Mouse (Mus musculus): ENCODE data around the gene Ctse. TPM values are rescaled to one million over a fixed set of nuclear protein-coding genes. Genes with fewer than 3 reads are reported as not detected.

The Ctse gene
- polyA plus RNA-seq (2014; fragmentation: Nextera tagmentation; extraction: Ambion mirVana) = 0.15 TPM in 1 of 2 replicates, not detected in the other

DNA sequence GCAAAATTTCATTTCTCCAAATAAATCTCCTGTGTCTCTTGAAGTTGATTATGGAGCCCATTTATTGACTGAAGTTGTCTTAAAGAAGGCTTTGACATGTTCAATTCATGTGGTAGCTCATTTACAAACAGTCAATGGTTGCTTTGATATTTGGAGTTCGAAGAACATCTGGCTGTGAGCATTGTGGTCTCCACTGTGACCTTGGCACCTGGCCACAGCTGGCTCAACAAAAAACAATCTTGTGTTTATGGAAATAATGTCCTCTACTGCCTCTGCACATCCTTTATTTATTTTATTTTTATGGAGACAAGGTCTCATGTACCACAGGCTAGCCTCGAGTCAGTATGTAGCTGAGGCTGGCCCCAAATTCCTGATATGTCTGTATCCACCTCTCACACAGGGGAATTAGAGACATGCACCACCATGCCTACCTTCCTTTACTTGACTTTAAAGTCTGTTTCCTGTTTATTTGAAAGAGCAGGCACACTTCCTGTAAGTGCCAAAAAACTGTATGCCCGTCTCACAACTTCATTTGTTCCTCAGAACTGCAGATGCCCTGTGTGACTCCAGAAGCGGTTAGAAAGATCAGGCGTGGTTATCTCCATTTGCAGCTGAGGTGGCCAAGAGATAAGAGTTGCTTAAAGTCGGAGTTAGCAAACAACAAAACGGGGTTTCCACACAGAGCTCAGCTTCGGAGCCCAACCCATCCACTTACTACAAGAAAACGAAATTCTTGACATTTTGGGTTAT lies at the start of gene Ctse:
Gene Ctse, plus strand, starts transcription at position 516 of the 750 bp plus-strand sequence.
- no peaks in the 10 kb centered on the region for H3K27me3 ChIP-seq (ENCODE audit: control insufficient read depth, insufficient read depth, low read length)
- no peak within 1 kb of the TSS for H3K9ac ChIP-seq (ENCODE audit: low read length)
- ATAC-seq (ENCODE audit: insufficient number of reproducible peaks, insufficient read depth, low FRiP score, low read depth) = no peak
- H3K4me1 ChIP-seq (ENCODE audit: control insufficient read depth in 2 of 2, insufficient read depth in 2 of 2, low read length in 2 of 2) = no peaks in the 10 kb centered on the region
- no peak within 1 kb of the TSS for H3K27ac ChIP-seq (replicated peaks in 1 of 2; ENCODE audit: control insufficient read depth in 1 of 2, insufficient read depth in 1 of 2, low read depth in 2 of 2, low read length in 2 of 2)
- H3K4me2 ChIP-seq (ENCODE audit: low read length) = no peak within 1 kb of the TSS
- H3K36me3 ChIP-seq (ENCODE audit: control insufficient read depth, insufficient read depth, low read length) = no peaks in the 10 kb centered on the region
- no peaks in the 10 kb centered on the region for H3K9me3 ChIP-seq (ENCODE audit: control insufficient read depth, low read length)
- 47% methylated on average over 9 of the region's 9 CpGs for WGBS
- H3K4me3 ChIP-seq (ENCODE audit: control insufficient read depth in 1 of 2, insufficient read depth in 1 of 2, low read depth in 1 of 2, low read length in 2 of 2) = no peak within 1 kb of the TSS

DNA sequence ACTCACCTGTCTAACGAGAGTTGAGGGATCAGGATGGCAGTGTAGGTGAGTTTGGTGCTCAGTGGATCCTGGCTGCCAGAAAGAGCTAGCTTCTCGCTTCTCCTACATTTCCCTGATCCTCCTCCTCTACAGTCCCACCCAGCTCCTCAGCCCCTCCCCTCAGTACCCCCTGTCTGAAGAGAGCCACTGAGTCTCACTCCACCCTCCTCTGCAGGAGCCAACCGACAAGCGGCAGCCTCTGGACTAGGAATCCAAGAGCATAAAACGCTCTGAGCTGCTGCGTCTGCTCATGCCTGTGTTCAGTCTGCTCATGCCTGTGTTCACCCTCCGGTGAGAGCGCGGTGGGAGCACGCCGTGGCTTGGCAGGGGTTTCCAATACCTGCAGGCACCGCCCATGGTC lies 39.2 kb upstream of the Ctse start, which contains the start of gene Avpr1b:
Gene Avpr1b, plus strand, starts transcription at position 335 of the 400 bp plus-strand sequence.
- Histone ChIP-seq H3K4me1 (ENCODE audit: control insufficient read depth in 2 of 2, insufficient read depth in 2 of 2, low read length in 2 of 2) (no peaks in the 10 kb centered on the region; a peak in 1 of 4 replicates), H3K4me2 (ENCODE audit: low read length) (peak within 1 kb of the TSS; percentile 11), H3K9ac (ENCODE audit: low read length) (no peak within 1 kb of the TSS), H3K36me3 (ENCODE audit: control insufficient read depth, insufficient read depth, low read length) (no peaks in the 10 kb centered on the region), H3K27me3 (ENCODE audit: control insufficient read depth, insufficient read depth, low read length) (peaks cover 19% of the 10 kb centered on the region), H3K9me3 (ENCODE audit: control insufficient read depth, low read length) (no peaks in the 10 kb centered on the region), H3K27ac (replicated peaks in 1 of 2; ENCODE audit: control insufficient read depth in 1 of 2, insufficient read depth in 1 of 2, low read depth in 2 of 2, low read length in 2 of 2) (no peak within 1 kb of the TSS), H3K4me3 (ENCODE audit: control insufficient read depth in 1 of 2, insufficient read depth in 1 of 2, low read depth in 1 of 2, low read length in 2 of 2) (no peak within 1 kb of the TSS)
- ATAC-seq (ENCODE audit: insufficient number of reproducible peaks, insufficient read depth, low FRiP score, low read depth) = no peak
- 21% methylated on average over 12 of the region's 12 CpGs for WGBS

DNA sequence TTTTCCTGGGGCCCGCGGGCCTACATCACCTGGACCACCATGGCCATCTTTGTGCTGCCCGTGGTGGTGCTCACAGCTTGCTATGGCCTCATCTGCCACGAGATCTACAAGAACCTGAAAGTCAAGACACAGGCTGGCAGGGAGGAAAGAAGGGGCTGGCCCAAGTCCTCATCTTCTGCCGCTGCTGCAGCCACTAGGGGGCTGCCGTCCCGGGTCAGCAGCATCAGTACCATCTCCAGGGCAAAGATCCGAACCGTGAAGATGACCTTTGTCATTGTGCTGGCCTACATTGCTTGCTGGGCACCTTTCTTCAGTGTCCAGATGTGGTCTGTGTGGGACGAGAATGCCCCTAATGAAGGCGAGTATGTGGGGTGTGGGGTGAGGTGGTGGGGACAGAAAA lies 37.8 kb upstream of the Ctse start:
- no peaks in the 10 kb centered on the region for H3K36me3 ChIP-seq (ENCODE audit: control insufficient read depth, insufficient read depth, low read length)
- H3K4me1 ChIP-seq (ENCODE audit: control insufficient read depth in 2 of 2, insufficient read depth in 2 of 2, low read length in 2 of 2) = no peaks in the 10 kb centered on the region; a peak in 1 of 4 replicates
- WGBS = 26% methylated on average over 11 of the region's 11 CpGs
- H3K9me3 ChIP-seq (ENCODE audit: control insufficient read depth, low read length) = no peaks in the 10 kb centered on the region
- no peak overlapping the region for H3K9ac ChIP-seq (ENCODE audit: low read length)
- no peak overlapping the region for H3K4me3 ChIP-seq (ENCODE audit: control insufficient read depth in 1 of 2, insufficient read depth in 1 of 2, low read depth in 1 of 2, low read length in 2 of 2)
- H3K27ac ChIP-seq (replicated peaks in 1 of 2; ENCODE audit: control insufficient read depth in 1 of 2, insufficient read depth in 1 of 2, low read depth in 2 of 2, low read length in 2 of 2) = no peak overlapping the region
- H3K4me2 ChIP-seq (ENCODE audit: low read length) = no peak overlapping the region
- ATAC-seq (ENCODE audit: insufficient number of reproducible peaks, insufficient read depth, low FRiP score, low read depth) = no peak
- peaks cover 19% of the 10 kb centered on the region for H3K27me3 ChIP-seq (ENCODE audit: control insufficient read depth, insufficient read depth, low read length)

DNA sequence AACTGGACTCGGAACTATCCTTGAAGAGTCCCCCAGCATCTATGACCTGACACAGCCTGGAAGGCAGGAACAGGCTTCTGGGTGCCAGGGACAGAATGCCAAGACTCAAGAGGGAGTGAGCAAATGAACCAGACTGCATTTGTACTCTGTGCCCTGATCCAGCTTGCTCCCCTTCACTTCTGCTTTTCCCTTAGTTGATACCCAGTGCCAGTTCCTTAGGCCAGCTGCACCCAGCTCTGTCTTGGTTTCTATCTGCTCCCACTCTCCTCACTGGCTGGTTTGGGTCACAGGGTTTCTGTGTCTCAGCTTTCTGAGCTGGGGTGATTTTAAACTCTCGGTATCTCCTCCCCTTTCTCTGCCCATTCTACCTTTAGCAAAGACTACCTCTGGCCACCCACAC lies 31.4 kb upstream of the Ctse start:
- no peaks in the 10 kb centered on the region for H3K36me3 ChIP-seq (ENCODE audit: control insufficient read depth, insufficient read depth, low read length)
- no peak overlapping the region for H3K4me2 ChIP-seq (ENCODE audit: low read length)
- H3K27ac ChIP-seq (replicated peaks in 1 of 2; ENCODE audit: control insufficient read depth in 1 of 2, insufficient read depth in 1 of 2, low read depth in 2 of 2, low read length in 2 of 2) = no peak overlapping the region
- no peak for ATAC-seq (ENCODE audit: insufficient number of reproducible peaks, insufficient read depth, low FRiP score, low read depth)
- no peaks in the 10 kb centered on the region for H3K27me3 ChIP-seq (ENCODE audit: control insufficient read depth, insufficient read depth, low read length)
- no peak overlapping the region for H3K9ac ChIP-seq (ENCODE audit: low read length)
- H3K4me3 ChIP-seq (ENCODE audit: control insufficient read depth in 1 of 2, insufficient read depth in 1 of 2, low read depth in 1 of 2, low read length in 2 of 2) = no peak overlapping the region
- 79% methylated on average over 2 of the region's 2 CpGs for WGBS
- H3K4me1 ChIP-seq (ENCODE audit: control insufficient read depth in 2 of 2, insufficient read depth in 2 of 2, low read length in 2 of 2) = no peaks in the 10 kb centered on the region
- H3K9me3 ChIP-seq (ENCODE audit: control insufficient read depth, low read length) = no peaks in the 10 kb centered on the region

DNA sequence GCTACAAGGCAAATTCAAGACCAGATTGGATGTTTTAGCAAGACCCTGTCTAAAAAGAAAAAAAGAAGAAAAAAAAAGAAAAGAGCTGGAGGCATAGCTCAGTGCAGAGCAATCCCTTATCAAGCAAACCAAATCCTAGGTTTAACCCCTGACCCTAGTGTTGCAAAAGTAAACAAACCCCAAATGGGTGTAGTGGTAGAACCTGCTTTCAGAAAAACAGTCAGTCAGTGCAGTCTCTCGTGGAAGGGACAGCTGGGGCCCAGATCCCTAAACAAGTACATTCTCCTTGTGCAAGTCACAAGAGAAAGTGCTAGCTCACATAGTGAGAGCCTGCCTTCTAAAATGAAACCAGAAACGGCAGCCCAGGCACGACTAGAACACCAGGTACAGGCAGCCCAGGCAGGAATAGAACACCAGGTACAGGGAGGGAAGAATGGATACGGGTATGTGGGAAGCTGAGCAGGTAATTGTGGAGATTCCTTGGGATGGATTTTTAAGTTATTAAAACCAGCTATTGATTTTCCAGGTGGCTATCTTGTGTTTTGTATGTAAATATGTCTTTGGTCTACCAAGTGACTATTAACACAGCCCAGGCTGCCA lies 25.4 kb upstream of the Ctse start:
- H3K4me3 ChIP-seq (ENCODE audit: control insufficient read depth in 1 of 2, insufficient read depth in 1 of 2, low read depth in 1 of 2, low read length in 2 of 2) = no peak overlapping the region
- no peaks in the 10 kb centered on the region for H3K9me3 ChIP-seq (ENCODE audit: control insufficient read depth, low read length)
- H3K27ac ChIP-seq (replicated peaks in 1 of 2; ENCODE audit: control insufficient read depth in 1 of 2, insufficient read depth in 1 of 2, low read depth in 2 of 2, low read length in 2 of 2) = no peak overlapping the region
- peaks cover 4 to 8% of the 10 kb centered on the region in 2 experiments; a peak in 2 of 4 replicates for H3K4me1 ChIP-seq (ENCODE audit: control insufficient read depth in 2 of 2, insufficient read depth in 2 of 2, low read length in 2 of 2)
- WGBS = 45% methylated on average over 4 of the region's 4 CpGs
- no peak overlapping the region for H3K4me2 ChIP-seq (ENCODE audit: low read length)
- H3K27me3 ChIP-seq (ENCODE audit: control insufficient read depth, insufficient read depth, low read length) = no peaks in the 10 kb centered on the region
- no peak overlapping the region for H3K9ac ChIP-seq (ENCODE audit: low read length)
- no peaks in the 10 kb centered on the region for H3K36me3 ChIP-seq (ENCODE audit: control insufficient read depth, insufficient read depth, low read length)
- ATAC-seq (ENCODE audit: insufficient number of reproducible peaks, insufficient read depth, low FRiP score, low read depth) = no peak

DNA sequence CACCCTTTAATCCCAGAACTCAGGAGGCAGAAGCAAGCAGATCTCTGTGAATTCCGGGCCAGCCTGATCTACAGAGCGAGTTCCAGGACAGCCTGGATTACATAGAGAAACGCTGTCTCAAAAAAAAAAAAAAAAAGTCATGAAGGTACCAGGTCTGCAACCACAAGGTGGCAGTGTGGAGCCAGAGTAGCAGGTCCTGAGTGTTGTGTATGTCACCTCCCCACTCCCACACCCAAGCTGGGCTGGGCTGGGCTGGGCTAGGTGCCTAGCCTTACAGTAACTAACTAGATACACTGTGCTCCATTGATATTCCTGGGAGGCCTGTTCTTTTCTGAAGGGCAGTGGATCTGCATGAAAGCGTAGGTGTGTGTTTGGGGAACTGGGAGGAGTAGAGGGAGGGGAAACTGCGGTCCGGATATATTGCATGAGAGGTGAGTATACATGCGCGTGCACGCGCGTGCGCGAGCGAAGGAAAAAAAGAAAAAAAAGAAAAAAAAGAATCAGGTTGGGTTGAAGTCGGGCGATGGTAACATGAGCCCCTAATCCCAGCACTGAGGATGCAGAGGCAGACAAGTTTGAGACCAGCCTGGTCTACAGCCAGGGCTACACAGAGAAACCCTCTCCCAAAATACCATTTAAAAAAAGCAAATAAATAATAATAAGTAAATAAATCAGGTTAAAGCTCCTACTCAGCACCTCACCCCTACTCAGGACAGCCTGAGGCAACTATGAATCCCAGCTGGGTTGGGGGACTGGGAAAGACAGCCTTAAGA lies 24.6 kb upstream of the Ctse start:
- Histone ChIP-seq H3K4me1 (ENCODE audit: control insufficient read depth in 2 of 2, insufficient read depth in 2 of 2, low read length in 2 of 2) (peaks cover 4 to 8% of the 10 kb centered on the region in 2 experiments; a peak in 2 of 4 replicates), H3K9ac (ENCODE audit: low read length) (no peak overlapping the region), H3K36me3 (ENCODE audit: control insufficient read depth, insufficient read depth, low read length) (no peaks in the 10 kb centered on the region), H3K27me3 (ENCODE audit: control insufficient read depth, insufficient read depth, low read length) (no peaks in the 10 kb centered on the region), H3K9me3 (ENCODE audit: control insufficient read depth, low read length) (no peaks in the 10 kb centered on the region), H3K4me2 (ENCODE audit: low read length) (no peak overlapping the region), H3K27ac (replicated peaks in 1 of 2; ENCODE audit: control insufficient read depth in 1 of 2, insufficient read depth in 1 of 2, low read depth in 2 of 2, low read length in 2 of 2) (no peak overlapping the region), H3K4me3 (ENCODE audit: control insufficient read depth in 1 of 2, insufficient read depth in 1 of 2, low read depth in 1 of 2, low read length in 2 of 2) (no peak overlapping the region)
- 67% methylated on average over 16 of the region's 16 CpGs for WGBS
- peak; percentile 61; the same call in 1 of the 2 replicates for ATAC-seq (ENCODE audit: insufficient number of reproducible peaks, insufficient read depth, low FRiP score, low read depth)

DNA sequence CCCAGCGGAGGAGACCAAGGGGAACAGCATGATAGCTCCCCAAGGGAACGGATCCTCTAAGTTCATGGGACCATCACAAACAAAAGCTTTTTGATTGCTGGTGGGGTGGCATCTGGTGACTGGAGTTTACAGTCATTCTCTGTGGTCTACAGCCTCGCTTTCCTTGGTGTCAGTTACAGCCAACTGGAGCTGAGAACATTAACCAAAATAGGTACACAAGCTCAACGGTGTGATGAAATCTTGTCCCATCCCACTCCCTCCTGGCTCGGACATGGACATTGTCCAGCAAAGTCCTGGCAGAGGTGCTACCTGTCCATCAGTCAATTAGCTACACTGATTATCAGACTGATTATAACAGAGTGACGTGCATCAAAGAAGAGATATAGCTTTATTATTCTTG lies 23.5 kb upstream of the Ctse start:
- no peaks in the 10 kb centered on the region for H3K36me3 ChIP-seq (ENCODE audit: control insufficient read depth, insufficient read depth, low read length)
- peaks cover 4 to 8% of the 10 kb centered on the region in 2 experiments; a peak in 2 of 4 replicates for H3K4me1 ChIP-seq (ENCODE audit: control insufficient read depth in 2 of 2, insufficient read depth in 2 of 2, low read length in 2 of 2)
- H3K27me3 ChIP-seq (ENCODE audit: control insufficient read depth, insufficient read depth, low read length) = no peaks in the 10 kb centered on the region
- WGBS = 51% methylated on average over 6 of the region's 6 CpGs
- ATAC-seq (ENCODE audit: insufficient number of reproducible peaks, insufficient read depth, low FRiP score, low read depth) = no peak
- no peak overlapping the region for H3K27ac ChIP-seq (replicated peaks in 1 of 2; ENCODE audit: control insufficient read depth in 1 of 2, insufficient read depth in 1 of 2, low read depth in 2 of 2, low read length in 2 of 2)
- no peak overlapping the region for H3K4me3 ChIP-seq (ENCODE audit: control insufficient read depth in 1 of 2, insufficient read depth in 1 of 2, low read depth in 1 of 2, low read length in 2 of 2)
- peaks cover 4% of the 10 kb centered on the region; the same call in 1 of the 2 replicates for H3K9me3 ChIP-seq (ENCODE audit: control insufficient read depth, low read length)
- 0 out of 2 replicates have a peak overlapping the region, but pooled peaks have one; percentile 4 for H3K4me2 ChIP-seq (ENCODE audit: low read length)
- H3K9ac ChIP-seq (ENCODE audit: low read length) = no peak overlapping the region

All from heart, embryonic 14.5 days (tissue).